8 mouse cellular contexts compared by ENCODE assay signal in genomic region chr5:24750321-24751304, GRCm38 (mm10). TPM values are rescaled to one million over a fixed set of nuclear protein-coding genes. Genes with fewer than 3 reads are reported as not detected.
A peak's percentile ranks its signal among the peaks of the same experiment; 100 is the strongest.
DNase-seq lines count a peak whose midpoint lies in the region; ATAC-seq lines count a peak whose summit lies in the region.

No protein-coding gene starts in this region.

- no peaks in the 10 kb centered on the region for H3K27me3 ChIP-seq in intestine, embryonic 14.5 days (replicated peaks; ENCODE audit: control insufficient read depth, insufficient read depth, low read length)

- peak; percentile 85 to 87 for DNase-seq in adrenal gland, adult 18-20 months (ENCODE audit: low spot score in 2 of 2)
- DNase-seq in embryo, embryonic 10 days (ENCODE audit: low spot score), result peak; percentile 92
- peak; percentile 90 for DNase-seq in gastrocnemius, postnatal 14 days
- peak; percentile 98 for DNase-seq in intestine, embryonic 14.5 days (ENCODE audit: low spot score)
- DNase-seq in left cerebral cortex, postnatal 10 days (ENCODE audit: extremely low spot score in 1 of 2, low spot score in 2 of 2), result peak; percentile 80 to 93
- DNase-seq in right cerebral cortex, postnatal 10 days (ENCODE audit: low spot score in 2 of 2), result peak; percentile 90 to 91
- DNase-seq in urinary bladder, postnatal 36 days (ENCODE audit: low spot score in 2 of 2), result peak; percentile 78 to 88

- peak overlapping the region; percentile 92 for H3K27ac ChIP-seq in intestine, embryonic 14.5 days (ENCODE audit: low read depth)

- ATAC-seq in intestine, embryonic 14.5 days (replicated peaks; ENCODE audit: low FRiP score, low TSS enrichment, low read depth), result peak; percentile 74
- ATAC-seq in megakaryocyte progenitor cell, adult 5-6 weeks (replicated peaks; ENCODE audit: poor library complexity), result peak; percentile 86

- peak overlapping the region; percentile 47 for H3K4me3 ChIP-seq in intestine, embryonic 14.5 days (ENCODE audit: low read depth, low read length)

- no peaks in the 10 kb centered on the region for H3K36me3 ChIP-seq in intestine, embryonic 14.5 days (ENCODE audit: control insufficient read depth, insufficient read depth, low read length)

- 2% methylated on average over 56 of the region's 59 CpGs for WGBS in intestine, embryonic 14.5 days

- intact Hi-C loops in gastrocnemius, postnatal 14 days (cut with DNase I; ENCODE audit: low total_unique reads), result loop anchor here (2.0 kb wide), 1 partner anchor 76 kb away; no protein-coding TSS in a partner anchor
- intact Hi-C loops in left cerebral cortex, postnatal 10 days (cut with DNase I), result loop anchor here (2.0 kb wide), 1 partner anchor 66 kb away; the partner anchor contains the start of gene Nub1

- peak overlapping the region; percentile 74 for H3K9ac ChIP-seq in intestine, embryonic 14.5 days (ENCODE audit: low read length)

- peak overlapping the region; percentile 68 for H3K4me2 ChIP-seq in intestine, embryonic 14.5 days (ENCODE audit: low read length)

- H3K9me3 ChIP-seq in intestine, embryonic 14.5 days (ENCODE audit: control insufficient read depth, low read length), result no peaks in the 10 kb centered on the region

- peaks cover 47% of the 10 kb centered on the region for H3K4me1 ChIP-seq in intestine, embryonic 14.5 days (replicated peaks; ENCODE audit: control insufficient read depth, insufficient read depth, low read length)

RNA-seq across cellular contexts. Expression of gene Crygn, which starts 7.2 kb away (rescaled TPM):
- 1 to 10 TPM in 1 of 2 experiments, not detected in 1; 2.3 TPM for total RNA-seq in adrenal gland, adult 18-20 months (2021)
- 1 to 10 TPM in 1 of 2 experiments, not detected in 1; 1.7 TPM for total RNA-seq in gastrocnemius, postnatal 14 days (2021)
- polyA plus RNA-seq in intestine, embryonic 14.5 days (2014; fragmentation: Nextera tagmentation; extraction: Ambion mirVana), result 1.3 and 2.3 TPM in 2 replicates
- total RNA-seq in left cerebral cortex, postnatal 10 days (2021), result not detected
- not detected in 2 replicates for total RNA-seq in megakaryocyte progenitor cell, adult 5-6 weeks (2015)
- total RNA-seq in megakaryocyte progenitor cell, adult 5-6 weeks (2017), result not detected in 2 replicates

RNA-seq across cellular contexts. Expression of gene Wdr86, which starts 20.1 kb away (rescaled TPM):
- total RNA-seq in adrenal gland, adult 18-20 months (2021), result 1 to 10 TPM in 1 of 2 experiments, under 1 TPM in 1; 0.42 to 1.1 TPM
- total RNA-seq in gastrocnemius, postnatal 14 days (2021), result under 1 TPM; 0.07 to 0.35 TPM
- polyA plus RNA-seq in intestine, embryonic 14.5 days (2014; fragmentation: Nextera tagmentation; extraction: Ambion mirVana), result 17.6 and 18.7 TPM in 2 replicates
- total RNA-seq in left cerebral cortex, postnatal 10 days (2021), result 1 to 10 TPM; 1.1 TPM
- total RNA-seq in megakaryocyte progenitor cell, adult 5-6 weeks (2015), result 0.07 and 0.64 TPM in 2 replicates
- 0.95 TPM in 1 of 2 replicates, not detected in the other for total RNA-seq in megakaryocyte progenitor cell, adult 5-6 weeks (2017)

Comparison
In these comparisons a context has a peak if more than half of its experiments do, and no peak if none do; other contexts are left out.
1. Peak in every context shown above with its lines: DNase-seq, ATAC-seq, H3K4me3 ChIP-seq and H3K27ac ChIP-seq.